Mouse (Mus musculus): ENCODE data around the gene Prom2. TPM values are rescaled to one million over a fixed set of nuclear protein-coding genes. Genes with fewer than 3 reads are reported as not detected.

Prom2 gene
- 0.26 and 0.41 TPM in 2 replicates for polyA plus RNA-seq (2016; fragmentation: Nextera tagmentation; extraction: Ambion mirVana)

DNA sequence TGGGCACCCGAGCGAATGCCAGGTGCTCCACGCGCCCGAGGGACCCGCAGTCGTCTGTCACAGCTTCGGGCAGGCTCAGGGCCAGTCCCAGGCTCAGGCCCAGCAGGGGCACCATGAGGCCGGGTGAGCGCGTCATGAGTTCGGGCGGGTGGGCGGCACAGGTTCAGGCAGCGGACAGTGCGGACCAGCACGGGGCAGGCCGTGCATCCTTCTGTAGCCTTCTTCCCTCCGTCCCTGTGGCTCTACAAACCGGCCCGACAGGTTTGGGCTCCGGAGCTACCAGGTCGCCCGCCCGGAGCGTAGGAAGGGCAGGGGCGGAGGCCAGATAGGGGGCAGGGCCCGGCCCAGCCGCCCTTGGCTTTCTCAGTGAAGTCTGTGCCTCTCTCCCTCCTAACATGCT is at the start of gene Prom2:
Prom2 (minus strand) TSS at position 283 of the 400 bp plus-strand sequence.
- Histone ChIP-seq H3K9ac (no peak within 1 kb of the TSS), H3K4me2 (peak within 1 kb of the TSS; percentile 26), H3K9me3 (no peaks in the 10 kb centered on the region), H3K36me3 (replicated peaks) (no peaks in the 10 kb centered on the region), H3K27me3 (peaks cover 75% of the 10 kb centered on the region), H3K4me3 (replicated peaks) (no peak within 1 kb of the TSS), H3K27ac (no peak within 1 kb of the TSS), H3K4me1 (peaks cover 4% of the 10 kb centered on the region)
- ATAC-seq (ENCODE audit: low FRiP score): no peak
- WGBS: 3% methylated on average over 29 of the region's 29 CpGs

DNA sequence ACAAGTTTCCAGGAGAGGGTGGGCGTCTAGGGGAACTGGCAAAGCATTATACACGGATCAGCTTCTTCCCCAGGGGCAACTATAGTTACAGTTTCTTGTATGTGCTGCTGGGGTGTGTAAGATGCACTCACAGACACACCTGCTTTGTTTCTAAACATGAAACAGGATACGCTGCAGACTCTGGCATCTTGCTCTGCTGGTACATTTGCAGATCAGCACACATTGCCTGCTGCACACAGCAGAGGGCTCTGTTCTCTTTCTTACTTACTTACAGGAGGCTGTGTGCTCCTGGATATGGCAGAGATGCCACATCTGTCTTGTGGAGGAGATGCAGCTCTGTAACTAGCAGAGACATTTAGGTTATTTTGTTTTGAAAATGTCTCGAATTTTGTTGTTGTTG is 49.6 kb upstream of the Prom2 start:
- H3K9me3 ChIP-seq: no peaks in the 10 kb centered on the region
- peaks cover 43% of the 10 kb centered on the region for H3K36me3 ChIP-seq (replicated peaks)
- H3K27ac ChIP-seq: no peak overlapping the region
- peaks cover 19% of the 10 kb centered on the region for H3K4me1 ChIP-seq
- ATAC-seq (ENCODE audit: low FRiP score): no peak
- WGBS: 84% methylated on average over 4 of the region's 4 CpGs
- no peak overlapping the region for H3K4me3 ChIP-seq (replicated peaks)
- H3K27me3 ChIP-seq: no peaks in the 10 kb centered on the region
- no peak overlapping the region for H3K9ac ChIP-seq
- H3K4me2 ChIP-seq: no peak overlapping the region

DNA sequence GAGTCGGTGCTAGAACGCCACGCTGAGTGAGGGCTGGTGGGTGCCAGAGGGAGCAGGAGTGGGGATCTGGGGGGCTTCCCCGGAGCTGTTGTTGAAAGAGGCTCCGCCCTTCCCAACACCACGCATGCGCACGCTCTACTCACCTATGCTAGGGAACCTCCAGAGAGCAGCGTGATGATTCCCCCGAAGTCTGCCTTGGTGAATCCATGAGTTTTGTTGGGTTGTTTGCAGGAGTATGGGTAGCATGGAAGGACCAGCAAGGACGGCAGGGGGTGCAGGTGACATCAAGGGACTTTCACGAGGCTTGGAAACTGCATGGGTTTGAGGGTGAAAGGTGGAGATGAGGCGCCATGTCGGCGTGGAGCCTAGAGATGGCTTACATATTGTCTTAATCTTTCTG is 48.9 kb upstream of the Prom2 start:
- ATAC-seq (ENCODE audit: low FRiP score): no peak
- no peak overlapping the region for H3K4me2 ChIP-seq
- WGBS: 80% methylated on average over 15 of the region's 15 CpGs
- H3K4me3 ChIP-seq (replicated peaks): no peak overlapping the region
- H3K27ac ChIP-seq: no peak overlapping the region
- no peak overlapping the region for H3K9ac ChIP-seq
- H3K36me3 ChIP-seq (replicated peaks): peaks cover 36% of the 10 kb centered on the region
- H3K4me1 ChIP-seq: peaks cover 19% of the 10 kb centered on the region
- no peaks in the 10 kb centered on the region for H3K27me3 ChIP-seq
- no peaks in the 10 kb centered on the region for H3K9me3 ChIP-seq

DNA sequence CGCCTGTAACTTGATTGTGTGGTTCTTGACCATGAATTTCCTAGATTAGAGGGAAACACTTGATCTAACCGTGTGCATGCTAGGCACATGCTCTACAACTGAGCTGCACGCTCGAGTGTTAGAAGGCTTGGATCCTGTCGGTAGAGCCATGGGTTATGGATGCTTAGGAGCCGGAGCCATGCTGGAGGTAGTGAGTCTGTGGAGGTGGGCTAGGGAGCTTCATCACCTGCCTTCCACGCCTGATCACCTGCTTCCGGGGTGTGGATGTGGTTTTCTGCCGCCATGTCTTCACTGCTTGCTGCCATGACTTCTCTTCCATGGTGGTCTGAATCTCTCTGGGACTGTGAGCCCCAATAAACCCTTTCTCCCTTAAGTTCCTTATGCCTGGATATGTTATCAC is 47.6 kb upstream of the Prom2 start:
- no peak for ATAC-seq (ENCODE audit: low FRiP score)
- peaks cover 23% of the 10 kb centered on the region for H3K36me3 ChIP-seq (replicated peaks)
- no peaks in the 10 kb centered on the region for H3K9me3 ChIP-seq
- H3K9ac ChIP-seq: 0 out of 2 replicates have a peak overlapping the region, but pooled peaks have one; percentile 4
- peaks cover 22% of the 10 kb centered on the region for H3K4me1 ChIP-seq
- H3K27me3 ChIP-seq: no peaks in the 10 kb centered on the region
- no peak overlapping the region for H3K27ac ChIP-seq
- H3K4me3 ChIP-seq (replicated peaks): no peak overlapping the region
- H3K4me2 ChIP-seq: no peak overlapping the region
- 89% methylated on average over 9 of the region's 9 CpGs for WGBS

DNA sequence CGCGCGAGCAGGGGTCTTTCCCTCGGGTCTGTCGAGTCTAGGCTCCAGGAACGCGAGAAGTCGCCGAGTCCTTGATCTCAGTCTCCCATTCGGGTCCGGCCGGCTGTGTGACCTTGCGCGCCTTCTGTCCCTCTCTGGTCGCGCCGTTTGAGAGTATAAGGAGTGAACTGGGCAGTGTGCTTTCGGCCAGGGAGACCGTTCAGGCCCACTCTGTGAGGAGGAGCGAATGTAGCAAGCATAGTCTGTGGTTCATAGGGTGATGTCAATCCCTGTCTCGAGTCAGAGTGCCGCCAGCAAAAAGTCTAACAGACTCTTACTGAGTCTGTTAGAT is 46.2 kb upstream of the Prom2 start:
- ATAC-seq (ENCODE audit: low FRiP score): no peak; the same call in 1 of the 2 replicates
- no peaks in the 10 kb centered on the region for H3K9me3 ChIP-seq
- peak overlapping the region; percentile 86 for H3K4me3 ChIP-seq (replicated peaks)
- H3K4me1 ChIP-seq: peaks cover 26% of the 10 kb centered on the region
- WGBS: under 1% methylated on average over 22 of the region's 22 CpGs
- peak overlapping the region; percentile 87 for H3K27ac ChIP-seq
- H3K36me3 ChIP-seq (replicated peaks): peaks cover 13% of the 10 kb centered on the region
- H3K4me2 ChIP-seq: peak overlapping the region; percentile 84
- H3K9ac ChIP-seq: peak overlapping the region; percentile 75
- H3K27me3 ChIP-seq: no peaks in the 10 kb centered on the region

DNA sequence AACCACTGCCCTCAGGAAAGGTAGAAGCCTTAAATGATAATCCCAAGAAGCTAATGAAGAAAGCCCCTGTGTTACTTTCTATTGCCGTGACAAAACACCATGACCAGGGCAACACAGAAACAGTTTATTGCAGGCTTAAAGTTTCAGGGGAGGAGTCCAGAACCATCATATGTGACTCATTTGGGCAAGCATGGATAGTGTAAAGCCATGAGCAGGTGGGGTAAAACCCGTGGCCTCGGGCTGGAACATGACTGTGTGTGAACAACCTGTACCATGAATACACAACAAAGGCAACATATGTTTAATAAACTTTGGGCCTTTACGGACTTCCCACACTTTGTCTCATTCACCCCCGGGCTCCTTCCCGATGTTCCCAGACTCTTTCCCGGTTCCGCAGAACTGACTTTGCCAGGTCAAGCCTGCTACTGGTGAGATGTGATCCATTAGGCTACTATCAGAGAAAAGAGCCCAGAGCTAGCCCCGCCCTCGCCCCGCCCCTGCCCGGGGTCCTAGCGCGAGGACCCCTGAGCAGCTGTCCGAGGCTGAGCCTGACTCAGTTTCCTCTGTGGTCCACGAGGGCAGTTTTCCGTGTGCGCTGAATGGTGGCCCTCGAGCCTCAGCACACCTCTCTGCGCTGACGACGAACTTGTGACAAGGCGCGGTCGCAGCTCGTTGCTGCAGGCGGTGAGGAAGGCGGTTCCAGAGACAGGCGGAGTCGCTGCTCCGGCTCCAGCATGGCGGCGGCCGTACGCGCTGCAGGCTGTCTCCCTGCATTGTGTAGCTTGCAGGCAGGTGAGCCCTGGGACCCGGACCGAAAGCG is 45.6 kb upstream of the Prom2 start, which contains the start of the genes Zfp661 and Mrps5:
Zfp661 (minus strand) TSS at position 401 of the 820 bp plus-strand sequence.
Mrps5 (plus strand) TSS at position 529 of the 820 bp plus-strand sequence.
- peaks cover 26% of the 10 kb centered on the region for H3K4me1 ChIP-seq
- H3K27ac ChIP-seq: peak within 1 kb of the TSS; percentile 87
- whole genome bisulfite sequencing: 4% methylated on average over 39 of the region's 39 CpGs
- no peaks in the 10 kb centered on the region for H3K27me3 ChIP-seq
- peak within 1 kb of the TSS; percentile 86 for H3K4me3 ChIP-seq (replicated peaks)
- peak within 1 kb of the TSS; percentile 75 for H3K9ac ChIP-seq
- ATAC-seq (ENCODE audit: low FRiP score): peak; percentile 86
- H3K36me3 ChIP-seq (replicated peaks): peaks cover 7% of the 10 kb centered on the region
- peak within 1 kb of the TSS; percentile 84 for H3K4me2 ChIP-seq
- no peaks in the 10 kb centered on the region for H3K9me3 ChIP-seq

DNA sequence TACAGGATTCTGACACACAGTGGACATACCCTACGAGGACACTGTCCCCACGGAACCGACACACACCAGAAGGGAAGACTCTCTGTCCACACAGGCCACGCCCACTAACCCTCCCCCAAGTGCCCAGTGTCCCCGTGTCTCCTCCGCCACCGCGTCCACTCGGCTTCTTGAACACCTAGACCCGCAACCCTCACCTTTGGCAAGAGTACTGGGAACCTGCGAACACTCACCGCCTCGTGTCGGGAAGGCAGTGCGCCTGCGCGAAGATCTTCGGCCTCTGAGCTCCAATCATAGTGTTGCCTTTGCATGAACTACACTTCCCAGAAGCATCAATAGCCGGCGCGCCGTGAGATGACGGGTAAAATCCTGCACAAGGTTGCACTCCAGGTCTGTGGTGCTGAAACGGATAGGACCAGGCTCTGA is 43.2 kb upstream of the Prom2 start:
- under 1% methylated on average over 24 of the region's 24 CpGs for WGBS
- ATAC-seq (ENCODE audit: low FRiP score): peak; percentile 85
- Histone ChIP-seq H3K4me1 (peaks cover 26% of the 10 kb centered on the region), H3K36me3 (replicated peaks) (peaks cover 11% of the 10 kb centered on the region; the same call in 1 of the 2 replicates), H3K4me3 (replicated peaks) (peak overlapping the region; percentile 68), H3K9ac (peak overlapping the region; percentile 71), H3K27me3 (no peaks in the 10 kb centered on the region), H3K4me2 (peak overlapping the region; percentile 79), H3K9me3 (no peaks in the 10 kb centered on the region), H3K27ac (no peak overlapping the region)

DNA sequence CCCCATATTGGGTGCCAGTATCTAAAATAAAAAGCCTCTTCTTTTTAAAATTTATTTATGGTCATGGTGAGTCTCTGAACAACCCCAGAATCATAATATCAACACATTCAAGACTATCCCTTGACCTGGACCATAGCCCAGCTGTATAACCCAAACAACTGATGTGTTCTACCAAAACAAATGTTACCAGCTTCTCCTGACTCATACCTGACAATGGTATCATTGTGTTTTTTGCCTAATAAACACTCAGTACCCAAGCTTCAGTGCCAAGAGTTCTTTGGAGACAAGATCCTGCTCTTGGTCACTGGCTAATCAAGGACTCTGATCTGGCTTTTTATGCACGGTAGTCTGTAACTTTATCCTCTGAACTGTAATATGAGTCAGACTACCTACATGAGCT is 32.1 kb upstream of the Prom2 start:
- H3K27me3 ChIP-seq: no peaks in the 10 kb centered on the region
- WGBS: 75% methylated on average over 1 of the region's 1 CpGs
- ATAC-seq (ENCODE audit: low FRiP score): no peak

DNA sequence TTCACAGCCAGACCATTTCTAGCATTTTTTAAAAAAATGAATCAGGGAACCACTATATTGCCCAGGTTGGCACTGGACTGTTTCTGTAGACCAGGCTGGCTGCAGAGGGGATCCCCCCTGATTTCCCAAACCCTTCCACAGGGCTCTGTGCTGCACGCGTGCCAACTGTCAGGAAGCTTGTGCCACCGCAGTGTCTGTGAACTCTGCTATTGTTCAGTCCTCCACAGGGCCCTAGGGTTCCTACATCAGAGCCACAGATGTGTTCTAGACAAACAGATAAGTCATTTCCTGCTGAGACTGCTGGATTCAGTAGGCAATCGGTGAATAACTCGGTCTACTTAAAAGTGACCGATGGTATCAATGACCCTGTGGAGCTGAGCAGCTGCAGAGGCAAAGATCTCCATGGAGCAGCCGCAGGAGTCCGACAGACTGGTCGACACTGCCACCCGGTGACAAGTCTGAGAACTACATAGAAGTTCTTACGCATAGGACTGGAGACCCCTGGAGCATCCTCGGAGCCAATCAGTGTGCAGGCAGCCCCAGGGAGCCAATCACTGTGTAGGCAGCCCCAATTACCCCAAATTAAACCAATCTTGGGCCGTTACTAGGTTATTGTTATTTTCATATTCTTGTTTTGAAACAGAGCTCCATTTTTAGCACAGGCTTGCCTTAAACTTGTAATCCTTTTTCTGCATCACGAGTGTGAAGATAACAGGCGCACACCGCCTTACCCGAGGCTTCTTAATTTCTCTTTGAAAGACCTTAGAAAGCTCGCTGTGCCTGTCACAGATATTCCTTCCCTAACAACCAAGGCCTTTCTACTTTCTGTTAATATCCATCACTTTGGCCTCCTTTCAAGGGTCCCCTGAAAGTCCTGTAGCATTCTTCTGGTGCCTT is 18.1 kb upstream of the Prom2 start:
- Histone ChIP-seq H3K4me2 (peak overlapping the region; percentile 48), H3K9ac (peak overlapping the region; percentile 45; the same call in 1 of the 2 replicates), H3K27me3 (peaks cover 29% of the 10 kb centered on the region), H3K4me3 (replicated peaks) (peak overlapping the region; percentile 30), H3K36me3 (replicated peaks) (no peaks in the 10 kb centered on the region), H3K27ac (peak overlapping the region; percentile 19; the same call in 1 of the 2 replicates), H3K9me3 (no peaks in the 10 kb centered on the region), H3K4me1 (peaks cover 8% of the 10 kb centered on the region; the same call in 1 of the 2 replicates)
- peak; percentile 100 for ATAC-seq (ENCODE audit: low FRiP score)
- WGBS: 17% methylated on average over 18 of the region's 18 CpGs

More for the DNA sequence above, 32.1 kb upstream of the Prom2 start:
- H3K9ac ChIP-seq: no peak overlapping the region
- H3K4me2 ChIP-seq: no peak overlapping the region
- H3K4me3 ChIP-seq (replicated peaks): no peak overlapping the region
- no peak overlapping the region for H3K27ac ChIP-seq
- H3K9me3 ChIP-seq: no peaks in the 10 kb centered on the region
- no peaks in the 10 kb centered on the region for H3K4me1 ChIP-seq
- peaks cover 23% of the 10 kb centered on the region for H3K36me3 ChIP-seq (replicated peaks)

DNA sequence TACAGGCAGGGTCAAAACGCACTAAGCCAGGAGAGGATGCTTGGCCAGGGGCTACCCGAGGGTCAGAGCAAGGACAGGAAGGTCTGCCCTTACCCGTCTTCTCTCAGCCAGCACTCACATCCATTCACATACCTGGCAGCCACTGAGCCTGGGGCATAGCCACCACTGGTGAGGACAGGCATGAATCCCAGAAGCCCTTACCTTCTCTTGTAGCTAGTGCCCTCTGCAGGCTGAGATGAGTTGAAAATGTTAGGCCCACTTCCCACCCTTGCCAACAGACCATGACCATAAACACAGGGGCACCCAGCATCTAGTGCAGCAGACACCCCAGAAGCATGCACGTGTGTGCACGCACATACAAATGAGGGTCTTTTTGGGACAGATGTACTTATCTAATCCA is 9.8 kb upstream of the Prom2 start:
- H3K27ac ChIP-seq: no peak overlapping the region
- 50% methylated on average over 5 of the region's 5 CpGs for WGBS
- no peaks in the 10 kb centered on the region for H3K36me3 ChIP-seq (replicated peaks)
- no peak overlapping the region for H3K9ac ChIP-seq
- H3K9me3 ChIP-seq: no peaks in the 10 kb centered on the region
- no peak for ATAC-seq (ENCODE audit: low FRiP score)
- H3K4me2 ChIP-seq: no peak overlapping the region
- peaks cover 3% of the 10 kb centered on the region; the same call in 1 of the 2 replicates for H3K27me3 ChIP-seq
- H3K4me1 ChIP-seq: no peaks in the 10 kb centered on the region
- no peak overlapping the region for H3K4me3 ChIP-seq (replicated peaks)

DNA sequence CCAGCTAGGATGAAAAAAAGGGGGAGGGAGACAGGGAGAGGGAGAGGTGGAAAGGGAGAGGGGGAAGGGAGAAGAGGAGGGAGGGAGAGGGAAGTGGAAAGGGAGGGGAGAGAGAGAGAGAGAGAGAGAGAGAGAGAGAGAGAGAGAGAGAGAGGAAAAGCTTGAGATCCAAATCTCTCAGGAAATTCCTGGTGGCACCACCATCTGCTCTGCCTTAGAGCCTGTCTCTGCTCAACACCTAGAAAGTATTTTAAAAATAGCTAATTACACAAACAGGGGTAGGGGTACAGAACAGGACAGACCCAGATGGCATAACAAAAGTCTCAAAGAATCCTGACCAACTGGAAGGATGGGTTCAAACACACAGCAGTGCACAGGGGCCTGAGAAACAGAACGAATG is 9.2 kb upstream of the Prom2 start:
- WGBS: 75% methylated on average over 1 of the region's 1 CpGs

DNA sequence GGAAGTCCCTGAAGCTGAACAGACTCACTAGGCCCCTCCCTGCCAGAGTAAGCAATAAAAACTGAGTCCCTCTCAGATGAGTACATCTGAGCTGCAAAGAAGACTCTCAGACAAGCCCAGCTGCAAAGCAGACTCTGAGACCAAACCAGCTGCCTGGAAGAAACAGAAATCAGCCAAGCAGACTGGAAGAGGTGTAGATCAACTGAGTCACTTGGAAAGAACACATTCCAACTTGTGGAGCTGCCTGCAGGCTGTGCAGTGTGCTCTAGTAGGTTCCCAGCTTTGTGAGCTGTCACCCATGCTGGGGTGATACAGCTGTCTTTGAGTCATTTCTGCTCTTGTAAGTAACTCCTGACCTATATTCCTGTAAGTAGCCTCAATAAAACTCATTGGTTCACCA is 8.4 kb upstream of the Prom2 start:
- peaks cover 4% of the 10 kb centered on the region; the same call in 1 of the 2 replicates for H3K27me3 ChIP-seq
- H3K36me3 ChIP-seq (replicated peaks): no peaks in the 10 kb centered on the region
- no peaks in the 10 kb centered on the region for H3K4me1 ChIP-seq
- no peaks in the 10 kb centered on the region for H3K9me3 ChIP-seq
- H3K4me3 ChIP-seq (replicated peaks): no peak overlapping the region
- H3K9ac ChIP-seq: no peak overlapping the region
- ATAC-seq (ENCODE audit: low FRiP score): no peak
- H3K4me2 ChIP-seq: no peak overlapping the region
- no peak overlapping the region for H3K27ac ChIP-seq

More for the DNA sequence above, 9.2 kb upstream of the Prom2 start:
- no peaks in the 10 kb centered on the region for H3K9me3 ChIP-seq
- H3K27me3 ChIP-seq: peaks cover 3% of the 10 kb centered on the region; the same call in 1 of the 2 replicates
- H3K27ac ChIP-seq: no peak overlapping the region
- no peak overlapping the region for H3K4me3 ChIP-seq (replicated peaks)
- no peak overlapping the region for H3K4me2 ChIP-seq
- no peaks in the 10 kb centered on the region for H3K36me3 ChIP-seq (replicated peaks)
- ATAC-seq (ENCODE audit: low FRiP score): no peak
- H3K4me1 ChIP-seq: no peaks in the 10 kb centered on the region
- H3K9ac ChIP-seq: no peak overlapping the region
